Mouse (Mus musculus): ENCODE data around the gene Ankrd54. TPM values are rescaled to one million over a fixed set of nuclear protein-coding genes. Genes with fewer than 3 reads are reported as not detected.

The Ankrd54 gene
- polyA plus RNA-seq, 1 experiment from 2014 or later: 28.7 TPM

DNA sequence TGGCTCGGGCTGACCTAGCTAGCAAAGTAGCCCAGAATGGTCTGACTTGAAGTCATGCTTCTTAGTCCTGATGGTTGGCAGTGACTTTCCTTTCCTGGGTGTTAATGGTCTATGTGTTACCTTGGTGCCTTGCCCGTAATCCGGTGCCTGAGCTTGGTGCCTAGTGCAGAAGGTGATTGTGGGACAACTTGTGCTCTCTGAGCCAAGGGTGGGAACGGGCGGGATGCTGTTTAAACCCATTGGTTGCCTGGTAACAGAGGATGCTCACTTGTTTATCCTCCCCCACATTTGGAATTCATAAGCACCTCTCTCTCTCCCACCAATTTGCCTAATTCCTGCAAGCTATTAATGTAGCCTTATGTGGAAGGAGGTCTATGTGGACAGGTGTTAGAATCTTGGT lies 32.8 kb upstream of the Ankrd54 start:
- Histone ChIP-seq H3K4me2 (no peak overlapping the region), H3K9ac (ENCODE audit: low read depth, low read length) (no peak overlapping the region), H3K4me1 (ENCODE audit: control insufficient read depth, insufficient read depth, low read length) (peaks cover 44% of the 10 kb centered on the region), H3K27me3 (ENCODE audit: control insufficient read depth, insufficient read depth, low read length) (no peaks in the 10 kb centered on the region), H3K27ac (ENCODE audit: low read depth, low read length) (no peak overlapping the region), H3K36me3 (ENCODE audit: control insufficient read depth, insufficient read depth, low read length) (peaks cover 20% of the 10 kb centered on the region), H3K9me3 (replicated peaks; ENCODE audit: control insufficient read depth, low read length) (no peaks in the 10 kb centered on the region), H3K4me3 (ENCODE audit: low read depth, low read length) (no peak overlapping the region)
- 85% methylated on average over 5 of the region's 5 CpGs for WGBS (ENCODE audit: insufficient replicate concordance)
- no peak for ATAC-seq (replicated peaks; ENCODE audit: insufficient number of reproducible peaks, low FRiP score, low TSS enrichment)

DNA sequence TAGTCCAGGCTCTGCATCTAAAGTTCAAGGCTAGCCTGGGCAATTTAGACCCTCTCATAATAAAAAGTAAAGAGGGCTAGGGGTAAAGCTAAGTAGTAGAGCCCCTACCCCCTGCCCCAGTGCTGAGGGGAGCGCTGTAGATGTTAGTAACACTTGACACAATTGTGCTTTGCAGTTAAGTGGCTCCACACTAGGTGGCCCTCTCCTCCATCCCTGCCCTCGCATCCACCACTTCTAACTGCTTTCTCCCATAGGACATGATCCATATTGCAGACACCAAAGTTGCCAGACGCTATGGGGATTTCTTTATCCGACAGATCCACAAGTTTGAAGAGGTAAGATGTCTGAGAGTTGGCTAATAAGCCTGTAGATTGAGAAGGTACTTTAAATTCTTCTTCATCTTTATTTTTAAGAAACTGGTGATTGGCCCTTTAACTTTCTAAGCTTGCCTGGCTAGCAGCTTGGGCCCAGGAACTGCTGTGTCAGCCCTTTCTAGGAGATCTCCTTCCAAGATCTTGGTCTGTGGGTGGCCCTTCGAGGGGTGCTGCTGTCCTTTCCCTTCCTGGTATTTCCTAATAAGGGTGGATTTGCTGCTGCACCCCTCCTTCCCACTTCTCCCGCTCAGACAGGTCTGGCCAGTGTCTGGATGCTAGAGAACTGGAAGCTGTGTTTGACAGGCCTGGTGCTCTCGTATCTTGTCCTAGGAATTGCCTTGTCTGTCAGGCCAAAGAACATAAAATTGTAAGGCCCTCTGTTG lies 30.6 kb upstream of the Ankrd54 start:
- Histone ChIP-seq H3K27ac (ENCODE audit: low read depth, low read length) (no peak overlapping the region), H3K36me3 (ENCODE audit: control insufficient read depth, insufficient read depth, low read length) (peaks cover 32% of the 10 kb centered on the region)
- 61% methylated on average over 7 of the region's 7 CpGs for WGBS (ENCODE audit: insufficient replicate concordance)

DNA sequence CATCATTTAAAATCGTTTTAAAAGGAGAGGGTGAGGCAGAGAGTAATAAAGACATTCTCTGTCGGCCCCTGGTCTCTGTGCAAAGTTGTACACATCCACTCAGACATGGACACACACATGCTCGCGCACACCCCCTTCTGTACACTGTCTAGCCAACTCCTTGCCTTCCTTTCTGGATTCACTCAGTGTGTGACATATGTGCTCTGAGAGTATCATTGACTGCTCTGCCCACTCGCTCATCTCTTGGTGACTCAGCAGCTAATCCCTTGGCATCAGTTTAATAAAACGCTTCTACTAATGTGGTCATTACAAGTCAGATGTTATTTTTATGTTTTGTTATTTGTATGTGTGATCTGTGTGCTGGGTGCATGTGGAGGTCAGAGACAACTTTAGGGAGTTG lies 29.6 kb upstream of the Ankrd54 start:
- no peak overlapping the region for H3K9ac ChIP-seq (ENCODE audit: low read depth, low read length)
- peaks cover 34% of the 10 kb centered on the region for H3K36me3 ChIP-seq (ENCODE audit: control insufficient read depth, insufficient read depth, low read length)
- no peak overlapping the region for H3K27ac ChIP-seq (ENCODE audit: low read depth, low read length)
- ATAC-seq (replicated peaks; ENCODE audit: insufficient number of reproducible peaks, low FRiP score, low TSS enrichment): no peak
- no peaks in the 10 kb centered on the region for H3K9me3 ChIP-seq (replicated peaks; ENCODE audit: control insufficient read depth, low read length)
- H3K4me3 ChIP-seq (ENCODE audit: low read depth, low read length): no peak overlapping the region
- WGBS (ENCODE audit: insufficient replicate concordance): 87% methylated on average over 6 of the region's 6 CpGs
- H3K4me1 ChIP-seq (ENCODE audit: control insufficient read depth, insufficient read depth, low read length): peaks cover 14% of the 10 kb centered on the region
- no peaks in the 10 kb centered on the region for H3K27me3 ChIP-seq (ENCODE audit: control insufficient read depth, insufficient read depth, low read length)
- H3K4me2 ChIP-seq: no peak overlapping the region

More for the DNA sequence above, 30.6 kb upstream of the Ankrd54 start:
- peaks cover 24% of the 10 kb centered on the region for H3K4me1 ChIP-seq (ENCODE audit: control insufficient read depth, insufficient read depth, low read length)
- ATAC-seq (replicated peaks; ENCODE audit: insufficient number of reproducible peaks, low FRiP score, low TSS enrichment): no peak
- no peak overlapping the region for H3K4me3 ChIP-seq (ENCODE audit: low read depth, low read length)
- no peaks in the 10 kb centered on the region for H3K27me3 ChIP-seq (ENCODE audit: control insufficient read depth, insufficient read depth, low read length)
- H3K4me2 ChIP-seq: no peak overlapping the region
- 0 out of 2 replicates have a peak overlapping the region, but pooled peaks have one; percentile 46 for H3K9ac ChIP-seq (ENCODE audit: low read depth, low read length)
- H3K9me3 ChIP-seq (replicated peaks; ENCODE audit: control insufficient read depth, low read length): no peaks in the 10 kb centered on the region

DNA sequence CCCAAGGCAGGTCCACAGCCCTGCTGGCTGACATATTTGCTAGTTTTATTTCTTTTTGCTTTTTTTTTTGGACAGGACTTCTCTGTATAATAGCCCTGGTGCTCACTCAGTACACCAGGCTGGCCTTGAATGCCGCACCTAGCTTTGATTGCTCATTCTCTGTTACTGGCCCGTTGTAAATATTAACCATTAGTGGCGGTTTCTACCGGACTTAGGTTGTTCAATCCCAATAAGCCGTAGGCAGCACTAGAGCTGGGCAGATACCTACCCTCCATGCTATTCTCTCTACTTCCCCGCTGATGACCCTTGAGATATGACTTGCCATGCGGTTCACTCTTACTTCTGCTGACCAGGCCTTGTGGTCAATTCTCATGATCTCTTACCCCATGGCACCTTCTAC lies 16.9 kb upstream of the Ankrd54 start:
- no peak overlapping the region for H3K4me3 ChIP-seq (ENCODE audit: low read depth, low read length)
- H3K4me1 ChIP-seq (ENCODE audit: control insufficient read depth, insufficient read depth, low read length): peaks cover 6% of the 10 kb centered on the region
- H3K36me3 ChIP-seq (ENCODE audit: control insufficient read depth, insufficient read depth, low read length): peaks cover 61% of the 10 kb centered on the region
- no peak overlapping the region for H3K4me2 ChIP-seq
- H3K27me3 ChIP-seq (ENCODE audit: control insufficient read depth, insufficient read depth, low read length): no peaks in the 10 kb centered on the region
- no peaks in the 10 kb centered on the region for H3K9me3 ChIP-seq (replicated peaks; ENCODE audit: control insufficient read depth, low read length)
- WGBS (ENCODE audit: insufficient replicate concordance): 94% methylated on average over 7 of the region's 7 CpGs
- no peak overlapping the region for H3K27ac ChIP-seq (ENCODE audit: low read depth, low read length)
- H3K9ac ChIP-seq (ENCODE audit: low read depth, low read length): no peak overlapping the region
- ATAC-seq (replicated peaks; ENCODE audit: insufficient number of reproducible peaks, low FRiP score, low TSS enrichment): no peak

DNA sequence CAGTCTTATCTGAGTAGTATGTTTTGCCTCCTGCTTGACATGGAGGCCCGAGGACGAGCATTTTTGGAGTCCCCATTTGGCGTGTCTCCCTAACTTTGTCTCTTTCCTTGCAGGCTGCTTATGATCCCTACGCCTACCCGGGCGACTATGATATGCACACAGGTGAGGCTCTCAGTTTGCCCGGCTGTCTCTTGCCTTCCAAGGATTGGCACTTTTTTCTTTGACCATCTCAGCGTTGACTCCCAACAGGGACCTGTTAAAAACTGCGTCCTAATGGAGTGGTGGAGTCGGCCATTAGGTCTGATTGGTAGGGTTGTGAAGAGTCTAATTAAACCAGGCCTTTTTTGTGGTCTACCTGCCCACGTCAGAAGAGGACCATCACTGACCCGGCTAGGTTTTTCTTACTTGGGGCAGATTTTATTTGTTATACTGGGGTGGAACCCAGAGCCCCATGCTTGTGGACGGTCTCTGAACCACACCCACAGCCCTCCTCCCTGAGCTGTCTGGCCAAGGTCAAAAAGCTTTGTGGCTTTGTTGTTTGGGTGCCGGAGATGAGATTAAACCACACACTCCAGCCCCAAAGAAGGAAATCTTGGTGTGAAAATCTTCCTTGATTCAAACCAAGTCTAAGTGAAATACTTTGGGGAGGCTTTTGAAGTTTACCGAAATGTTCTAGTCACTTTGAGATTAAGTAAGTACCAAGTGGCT lies 13.1 kb upstream of the Ankrd54 start:
- no peaks in the 10 kb centered on the region for H3K9me3 ChIP-seq (replicated peaks; ENCODE audit: control insufficient read depth, low read length)
- H3K9ac ChIP-seq (ENCODE audit: low read depth, low read length): peak overlapping the region; percentile 85
- peak overlapping the region; percentile 98 for H3K4me3 ChIP-seq (ENCODE audit: low read depth, low read length)
- peak overlapping the region; percentile 73; the same call in 1 of the 2 replicates for H3K27ac ChIP-seq (ENCODE audit: low read depth, low read length)
- WGBS (ENCODE audit: insufficient replicate concordance): 37% methylated on average over 15 of the region's 15 CpGs
- H3K4me1 ChIP-seq (ENCODE audit: control insufficient read depth, insufficient read depth, low read length): peaks cover 11% of the 10 kb centered on the region
- H3K4me2 ChIP-seq: peak overlapping the region; percentile 90
- H3K27me3 ChIP-seq (ENCODE audit: control insufficient read depth, insufficient read depth, low read length): no peaks in the 10 kb centered on the region
- H3K36me3 ChIP-seq (ENCODE audit: control insufficient read depth, insufficient read depth, low read length): peaks cover 28% of the 10 kb centered on the region
- no peak for ATAC-seq (replicated peaks; ENCODE audit: insufficient number of reproducible peaks, low FRiP score, low TSS enrichment)

DNA sequence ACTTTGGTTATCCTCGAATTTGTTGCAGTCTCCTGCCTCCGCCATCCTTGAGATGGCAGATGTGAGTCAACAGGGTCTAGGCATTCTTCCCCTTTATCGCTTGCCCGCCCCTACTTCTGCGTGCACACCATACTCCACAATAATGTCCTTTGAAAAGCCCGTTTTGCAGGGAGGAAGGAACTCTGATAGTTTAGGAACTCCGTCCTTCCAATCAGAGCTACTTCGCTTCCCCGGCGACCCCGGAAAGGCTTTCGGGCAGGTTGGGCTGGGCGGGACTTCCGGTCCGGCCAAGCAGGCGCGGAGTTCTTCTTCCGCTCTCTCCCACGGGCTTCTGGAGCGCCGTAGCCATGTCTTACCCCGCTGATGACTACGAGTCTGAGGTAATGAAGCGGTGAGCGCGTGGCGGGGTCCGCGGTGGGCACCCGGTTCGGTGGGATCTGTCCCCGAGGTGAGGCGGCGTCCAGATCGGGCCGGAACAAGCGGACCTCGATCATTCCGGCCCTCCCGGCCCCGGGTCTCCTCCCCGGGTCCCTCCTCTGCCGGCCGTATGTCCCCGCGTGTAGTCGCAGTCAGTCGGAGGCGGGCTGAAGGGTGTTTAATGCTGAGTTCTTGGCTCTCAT lies 12.3 kb upstream of the Ankrd54 start, which contains the start of gene Eif3l:
Gene Eif3l, plus strand, starts transcription at position 267 of the 620 bp plus-strand sequence.
- Histone ChIP-seq H3K36me3 (ENCODE audit: control insufficient read depth, insufficient read depth, low read length) (peaks cover 25% of the 10 kb centered on the region), H3K4me1 (ENCODE audit: control insufficient read depth, insufficient read depth, low read length) (peaks cover 11% of the 10 kb centered on the region), H3K27me3 (ENCODE audit: control insufficient read depth, insufficient read depth, low read length) (no peaks in the 10 kb centered on the region), H3K4me3 (ENCODE audit: low read depth, low read length) (peak within 1 kb of the TSS; percentile 98), H3K9me3 (replicated peaks; ENCODE audit: control insufficient read depth, low read length) (no peaks in the 10 kb centered on the region), H3K9ac (ENCODE audit: low read depth, low read length) (peak within 1 kb of the TSS; percentile 85), H3K4me2 (peak within 1 kb of the TSS; percentile 90), H3K27ac (ENCODE audit: low read depth, low read length) (peak within 1 kb of the TSS; percentile 73)
- WGBS (ENCODE audit: insufficient replicate concordance): 1% methylated on average over 49 of the region's 49 CpGs
- peak; percentile 79; the same call in 1 of the 2 replicates for ATAC-seq (replicated peaks; ENCODE audit: insufficient number of reproducible peaks, low FRiP score, low TSS enrichment)

DNA sequence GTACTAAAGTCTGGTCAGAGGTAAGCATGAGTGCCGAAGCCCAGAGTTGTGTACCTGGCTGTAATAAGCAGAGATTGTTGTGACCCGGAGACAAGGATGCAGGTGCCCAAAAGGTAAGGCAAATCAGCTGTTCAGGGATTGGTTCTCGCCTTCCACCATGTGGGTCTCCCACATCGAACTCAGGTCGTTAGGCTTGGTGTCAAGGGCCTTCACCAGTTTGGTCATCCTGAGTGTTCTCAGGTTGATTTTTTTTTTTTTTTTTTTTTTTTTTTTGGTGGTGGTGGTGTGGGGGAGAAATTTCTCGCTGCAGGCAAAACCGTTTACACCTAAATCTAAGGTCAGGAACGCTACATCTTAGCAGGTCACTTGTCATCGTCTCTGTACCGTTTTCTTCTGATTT lies 11.8 kb upstream of the Ankrd54 start:
- 33% methylated on average over 10 of the region's 10 CpGs for WGBS (ENCODE audit: insufficient replicate concordance)
- H3K27me3 ChIP-seq (ENCODE audit: control insufficient read depth, insufficient read depth, low read length): no peaks in the 10 kb centered on the region
- H3K9me3 ChIP-seq (replicated peaks; ENCODE audit: control insufficient read depth, low read length): no peaks in the 10 kb centered on the region
- ATAC-seq (replicated peaks; ENCODE audit: insufficient number of reproducible peaks, low FRiP score, low TSS enrichment): no peak
- peak overlapping the region; percentile 73 for H3K27ac ChIP-seq (ENCODE audit: low read depth, low read length)
- H3K36me3 ChIP-seq (ENCODE audit: control insufficient read depth, insufficient read depth, low read length): peaks cover 20% of the 10 kb centered on the region
- peak overlapping the region; percentile 90 for H3K4me2 ChIP-seq
- peaks cover 11% of the 10 kb centered on the region for H3K4me1 ChIP-seq (ENCODE audit: control insufficient read depth, insufficient read depth, low read length)
- peak overlapping the region; percentile 85 for H3K9ac ChIP-seq (ENCODE audit: low read depth, low read length)
- peak overlapping the region; percentile 98 for H3K4me3 ChIP-seq (ENCODE audit: low read depth, low read length)

DNA sequence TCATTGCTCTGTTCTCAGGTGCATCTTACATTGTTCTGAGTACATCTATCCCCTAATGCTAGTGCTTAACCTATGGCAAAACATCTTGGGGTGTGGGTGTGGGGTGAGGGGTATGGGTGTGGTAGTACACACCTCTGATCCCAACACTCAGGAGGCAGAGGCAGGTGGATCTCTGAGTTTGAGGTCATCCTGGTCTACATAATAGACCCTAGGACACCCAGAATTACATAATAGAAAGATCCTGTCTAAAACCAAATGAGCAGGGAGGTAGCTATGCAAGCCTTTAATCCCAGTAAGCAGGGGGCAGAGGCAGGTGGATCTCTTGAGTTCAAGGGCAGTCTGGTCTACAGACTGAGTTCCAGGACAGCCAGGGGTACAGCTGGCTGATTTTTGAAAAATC lies 11.1 kb upstream of the Ankrd54 start:
- H3K9me3 ChIP-seq (replicated peaks; ENCODE audit: control insufficient read depth, low read length): no peaks in the 10 kb centered on the region
- ATAC-seq (replicated peaks; ENCODE audit: insufficient number of reproducible peaks, low FRiP score, low TSS enrichment): no peak

More for the DNA sequence above, 11.1 kb upstream of the Ankrd54 start:
- Histone ChIP-seq H3K4me2 (no peak overlapping the region), H3K4me3 (ENCODE audit: low read depth, low read length) (no peak overlapping the region; the same call in 1 of the 2 replicates), H3K27ac (ENCODE audit: low read depth, low read length) (no peak overlapping the region), H3K9ac (ENCODE audit: low read depth, low read length) (no peak overlapping the region), H3K36me3 (ENCODE audit: control insufficient read depth, insufficient read depth, low read length) (peaks cover 16% of the 10 kb centered on the region), H3K4me1 (ENCODE audit: control insufficient read depth, insufficient read depth, low read length) (peaks cover 11% of the 10 kb centered on the region), H3K27me3 (ENCODE audit: control insufficient read depth, insufficient read depth, low read length) (no peaks in the 10 kb centered on the region)

Data from heart, embryonic 11.5 days (tissue).